Mouse (Mus musculus) forebrain, embryonic 15.5 days (tissue): Measurements from ENCODE around the gene Rnd2. TPM values are rescaled to one million over a fixed set of nuclear protein-coding genes. Genes with fewer than 3 reads are reported as not detected.
"Not testable (repeated sequence)": the region's sequence is repeated elsewhere in the genome, so short reads cannot be mapped to it uniquely, and the experiment has no call there.

ENCODE experiments used
- ATAC-seq: fragments of 200-750 bp; cut with Nextera tagmentation; replicated peaks from 2 replicates; pipeline ENCODE4 v1.8.0; 2017; ENCODE audit warnings: mild to moderate bottlenecking, moderate TSS enrichment, moderate library complexity
- H3K27ac ChIP-seq: fragments of 300-500 bp; sonication (generic); replicated peaks from 2 replicates; pipeline ENCODE4 v1.5.1; 2015; ENCODE audit warnings: mild to moderate bottlenecking, inconsistent platforms
- H3K27me3 ChIP-seq: fragments of 300-500 bp; sonication (generic); 2 replicates; pipeline ENCODE4 v1.6.1; 2015; ENCODE audit warnings: inconsistent platforms
- H3K36me3 ChIP-seq: fragments of 300-500 bp; sonication (generic); 2 replicates; pipeline ENCODE4 v1.6.1; 2015; ENCODE audit warnings: mild to moderate bottlenecking, inconsistent platforms
- H3K4me1 ChIP-seq: fragments of 300-500 bp; sonication (generic); 2 replicates; pipeline ENCODE4 v1.6.1; 2015; ENCODE audit warnings: inconsistent platforms
- H3K4me2 ChIP-seq: fragments of 300-500 bp; sonication (generic); replicated peaks from 2 replicates; pipeline ENCODE4 v1.6.1; 2015; ENCODE audit warnings: mild to moderate bottlenecking, inconsistent platforms
- H3K4me3 ChIP-seq: fragments of 300-500 bp; sonication (generic); 2 replicates; pipeline ENCODE4 v1.5.1; 2015; ENCODE audit warnings: mild to moderate bottlenecking, inconsistent platforms
- H3K9ac ChIP-seq: fragments of 300-500 bp; sonication (generic); replicated peaks from 2 replicates; pipeline ENCODE4 v1.6.1; 2015; ENCODE audit warnings: mild to moderate bottlenecking, inconsistent platforms
- H3K9me3 ChIP-seq: fragments of 300-500 bp; sonication (generic); 2 replicates; pipeline ENCODE4 v1.6.1; 2016; ENCODE audit warnings: inconsistent platforms
- WGBS: fragments of 180-500 bp; shearing (Covaris S2); methylation state at CpG from one replicate; pipeline ENCODE4 v1.1.7; 2015; ENCODE audit warnings: mixed read lengths; 5-methylcytosine and 5-hydroxymethylcytosine counted together
- polyA plus RNA-seq: library from polyadenylated mRNA; unstranded; fragments of >200 nt; fragmentation: Nextera tagmentation; extraction: Ambion mirVana; gene quantifications from 2 replicates; pipeline ENCODE4 v1.2.1, GENCODE M21; 2015

Rnd2 gene
- polyA plus RNA-seq, 1 experiment from 2014 or later: 121 TPM

- not testable (repeated sequence) for ATAC-seq, H3K27me3 ChIP-seq, H3K4me2 ChIP-seq, H3K4me3 ChIP-seq, H3K36me3 ChIP-seq, H3K9ac ChIP-seq, H3K27ac ChIP-seq, H3K9me3 ChIP-seq
- H3K4me1 ChIP-seq: peaks cover 51% of the 10 kb centered on the region
- WGBS: 93% methylated on average over 1 of the region's 1 CpGs
These were observed 8.9 kb downstream of the Rnd2 start for GRCm38 (mm10) chr11:101473686-101474085.

DNA sequence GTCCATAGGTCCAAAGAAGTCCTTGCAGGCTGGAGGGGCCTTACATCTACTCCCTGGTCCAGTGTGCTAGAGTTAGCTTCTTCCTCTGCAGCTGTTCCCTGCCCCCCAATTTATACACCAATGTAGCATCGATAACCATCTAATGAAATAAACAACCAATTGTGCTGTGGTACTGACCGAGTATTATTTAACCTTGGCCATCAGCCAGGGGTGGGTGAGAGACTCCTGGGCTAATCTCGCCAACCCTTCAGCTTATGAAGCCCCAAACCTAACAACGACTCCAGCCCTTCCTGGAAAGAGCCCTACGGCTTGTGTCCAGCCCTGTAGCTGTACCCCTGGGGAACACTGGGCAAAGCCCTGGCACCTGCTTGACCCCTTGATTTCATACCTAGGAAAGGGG is 9.5 kb downstream of the Rnd2 start:
- Histone ChIP-seq H3K27me3 (no peaks in the 10 kb centered on the region), H3K4me1 (peaks cover 51% of the 10 kb centered on the region), H3K4me2 (no peak overlapping the region), H3K27ac (no peak overlapping the region), H3K36me3 (no peaks in the 10 kb centered on the region), H3K9me3 (no peaks in the 10 kb centered on the region), H3K9ac (no peak overlapping the region), H3K4me3 (no peak overlapping the region)
- WGBS: 42% methylated on average over 5 of the region's 5 CpGs
- no peak for ATAC-seq

GRCm38 (mm10) chr11:101476361-101476760 is 11.6 kb downstream of the Rnd2 start:
- H3K9me3 ChIP-seq, H3K27me3 ChIP-seq, H3K9ac ChIP-seq, H3K4me3 ChIP-seq, H3K4me2 ChIP-seq, ATAC-seq, H3K36me3 ChIP-seq: not testable (repeated sequence)
- H3K4me1 ChIP-seq: peaks cover 48% of the 10 kb centered on the region
- 76% methylated on average over 4 of the region's 4 CpGs for WGBS
- 0 out of 2 replicates have a peak overlapping the region, but pooled peaks have one; percentile 93 for H3K27ac ChIP-seq

DNA sequence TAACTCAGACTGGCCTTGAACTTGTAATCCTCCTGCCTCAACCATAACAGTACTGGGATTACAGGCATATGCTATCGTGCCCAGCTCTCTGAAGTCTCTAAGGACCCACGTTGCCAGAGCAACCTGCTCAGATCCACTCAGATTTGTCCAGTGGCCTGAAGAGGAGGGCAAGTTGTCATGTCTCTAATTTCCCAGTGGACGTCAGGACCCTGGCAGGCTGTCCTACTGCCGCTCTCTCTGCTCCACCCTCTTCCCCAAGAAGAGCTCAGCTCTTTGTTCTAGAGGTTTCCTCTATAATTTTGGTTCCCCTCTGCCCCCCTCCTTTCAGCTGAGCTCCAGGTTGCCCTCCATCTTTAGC is 12.4 kb downstream of the Rnd2 start:
- no peak overlapping the region for H3K9ac ChIP-seq
- no peaks in the 10 kb centered on the region for H3K9me3 ChIP-seq
- ATAC-seq: peak; percentile 60
- no peaks in the 10 kb centered on the region for H3K27me3 ChIP-seq
- 13% methylated on average over 4 of the region's 4 CpGs for WGBS
- no peak overlapping the region for H3K4me3 ChIP-seq
- H3K36me3 ChIP-seq: no peaks in the 10 kb centered on the region
- peaks cover 42% of the 10 kb centered on the region for H3K4me1 ChIP-seq
- H3K27ac ChIP-seq: peak overlapping the region; percentile 93
- no peak overlapping the region for H3K4me2 ChIP-seq

- H3K27me3 ChIP-seq: no peaks in the 10 kb centered on the region
- H3K9ac ChIP-seq: no peak overlapping the region
- no peak overlapping the region for H3K4me3 ChIP-seq
- 11% methylated on average over 10 of the region's 10 CpGs for WGBS
- ATAC-seq: peak; percentile 94
- H3K36me3 ChIP-seq: no peaks in the 10 kb centered on the region
- H3K27ac ChIP-seq: peak overlapping the region; percentile 93
- no peak overlapping the region for H3K4me2 ChIP-seq
- H3K4me1 ChIP-seq: peaks cover 37% of the 10 kb centered on the region
- H3K9me3 ChIP-seq: no peaks in the 10 kb centered on the region
These were observed 12.9 kb downstream of the Rnd2 start for GRCm38 (mm10) chr11:101477552-101478211.

DNA sequence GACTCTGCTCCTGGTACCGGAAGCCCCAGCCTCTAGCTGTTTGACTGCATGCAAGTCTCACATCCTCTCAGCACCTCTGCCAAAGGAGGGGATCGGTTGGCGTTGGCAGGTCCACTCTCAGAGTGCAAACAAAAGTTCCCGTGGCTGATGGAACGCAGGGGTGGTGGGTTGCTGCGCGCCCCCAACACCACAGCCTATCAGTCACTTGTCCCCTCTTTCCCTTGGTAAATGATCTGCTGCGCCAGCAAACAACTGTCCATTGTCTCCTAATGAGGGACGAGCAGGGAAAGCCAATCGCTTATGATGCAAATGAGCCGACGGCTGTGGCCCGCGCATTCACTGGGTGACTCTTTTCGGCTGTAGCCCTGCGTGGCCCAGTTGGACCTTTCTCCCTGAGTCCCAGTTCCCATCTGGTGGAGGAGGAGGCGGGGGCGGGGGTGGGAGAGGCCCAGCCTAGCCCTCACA is 14.4 kb downstream of the Rnd2 start:
- ATAC-seq: no peak
- Histone ChIP-seq H3K27ac (peak overlapping the region; percentile 93), H3K4me3 (no peak overlapping the region)

GRCm38 (mm10) chr11:101480912-101481311 is 16.1 kb downstream of the Rnd2 start:
- no peaks in the 10 kb centered on the region for H3K9me3 ChIP-seq
- no peak overlapping the region for H3K9ac ChIP-seq
- WGBS: 78% methylated on average over 6 of the region's 6 CpGs
- H3K27ac ChIP-seq: no peak overlapping the region
- ATAC-seq: no peak
- peaks cover 39% of the 10 kb centered on the region for H3K4me1 ChIP-seq
- H3K27me3 ChIP-seq: no peaks in the 10 kb centered on the region
- no peak overlapping the region for H3K4me3 ChIP-seq
- H3K36me3 ChIP-seq: no peaks in the 10 kb centered on the region
- H3K4me2 ChIP-seq: no peak overlapping the region

More for the DNA sequence above, 14.4 kb downstream of the Rnd2 start:
- no peaks in the 10 kb centered on the region for H3K27me3 ChIP-seq
- no peaks in the 10 kb centered on the region for H3K36me3 ChIP-seq
- no peak overlapping the region for H3K9ac ChIP-seq
- no peaks in the 10 kb centered on the region for H3K9me3 ChIP-seq
- peak overlapping the region; percentile 22 for H3K4me2 ChIP-seq
- peaks cover 37% of the 10 kb centered on the region for H3K4me1 ChIP-seq
- WGBS: 2% methylated on average over 18 of the region's 18 CpGs

DNA sequence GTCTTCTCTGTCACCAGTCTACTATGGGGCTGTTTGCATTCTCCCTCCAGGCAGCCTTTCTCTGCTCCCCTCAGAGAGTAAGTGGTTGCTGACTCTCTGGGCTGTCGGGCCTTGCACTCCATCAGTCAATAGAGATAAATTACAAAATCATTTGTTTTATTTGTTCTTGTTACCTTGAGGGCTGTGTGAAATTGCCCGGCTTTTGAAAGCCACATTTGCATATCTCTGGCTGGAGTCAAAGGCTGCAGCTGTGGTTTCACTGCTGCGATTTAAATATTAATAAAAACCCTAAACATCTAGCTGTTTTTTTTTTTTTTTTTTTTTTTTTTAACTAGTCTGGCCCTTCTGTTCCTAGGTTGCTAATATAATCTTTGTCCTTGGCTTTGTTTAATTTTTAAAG is 19.0 kb downstream of the Rnd2 start:
- Histone ChIP-seq H3K9me3 (no peaks in the 10 kb centered on the region), H3K27ac (peak overlapping the region; percentile 65), H3K27me3 (no peaks in the 10 kb centered on the region), H3K4me3 (no peak overlapping the region), H3K36me3 (no peaks in the 10 kb centered on the region), H3K4me2 (no peak overlapping the region), H3K4me1 (peaks cover 23% of the 10 kb centered on the region), H3K9ac (no peak overlapping the region)
- ATAC-seq: no peak; the same call in 1 of the 2 replicates
- 28% methylated on average over 3 of the region's 3 CpGs for WGBS

DNA sequence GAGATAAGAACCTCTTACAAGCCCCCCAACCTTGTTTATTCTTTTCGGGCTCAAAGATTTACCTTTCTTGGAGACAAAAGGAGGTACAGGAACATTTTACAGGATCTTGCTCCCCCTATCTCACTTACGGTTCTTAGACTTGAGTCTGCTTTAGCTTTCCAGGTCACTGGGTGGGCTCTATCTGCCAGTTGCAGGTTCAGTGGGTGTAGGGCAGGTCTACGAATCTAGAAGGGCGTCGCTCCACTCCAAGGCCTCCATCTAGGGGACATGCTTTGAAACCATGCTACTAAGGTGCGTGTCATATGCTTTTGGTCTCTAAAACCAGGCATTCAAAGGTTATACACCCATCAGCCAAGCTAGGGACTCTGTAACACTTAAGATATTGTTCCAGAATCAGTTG is 19.4 kb downstream of the Rnd2 start:
- Histone ChIP-seq H3K27me3 (no peaks in the 10 kb centered on the region), H3K9me3 (no peaks in the 10 kb centered on the region), H3K4me3 (no peak overlapping the region), H3K27ac (peak overlapping the region; percentile 65), H3K4me2 (no peak overlapping the region), H3K9ac (no peak overlapping the region), H3K36me3 (no peaks in the 10 kb centered on the region), H3K4me1 (peaks cover 19% of the 10 kb centered on the region)
- WGBS: 74% methylated on average over 6 of the region's 6 CpGs
- no peak for ATAC-seq

DNA sequence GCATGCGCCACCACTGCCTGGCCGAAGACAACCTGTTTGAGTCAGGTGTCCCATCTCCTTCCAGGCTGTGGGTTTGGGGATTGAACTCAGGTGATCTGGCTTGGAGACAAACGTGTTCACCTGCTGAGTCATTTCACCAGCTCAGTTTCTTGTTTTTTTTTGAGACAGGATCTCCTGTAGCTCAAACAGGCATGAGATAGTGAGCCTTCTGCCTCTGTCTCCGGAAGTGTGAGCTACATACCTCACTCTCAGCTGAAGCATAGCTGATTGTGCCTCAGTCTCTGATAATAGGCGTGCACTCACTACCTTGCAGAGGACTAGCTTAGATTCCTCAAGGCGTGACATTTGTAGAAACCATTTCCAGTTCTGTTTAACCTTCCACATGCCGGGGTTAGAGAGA is 20.0 kb downstream of the Rnd2 start:
- Histone ChIP-seq H3K9me3 (no peaks in the 10 kb centered on the region), H3K9ac (no peak overlapping the region), H3K27me3 (no peaks in the 10 kb centered on the region), H3K4me2 (no peak overlapping the region), H3K4me3 (no peak overlapping the region), H3K27ac (0 out of 2 replicates have a peak overlapping the region, but pooled peaks have one; percentile 28), H3K4me1 (peaks cover 13% of the 10 kb centered on the region), H3K36me3 (no peaks in the 10 kb centered on the region)
- no peak for ATAC-seq
- 88% methylated on average over 7 of the region's 7 CpGs for WGBS

DNA sequence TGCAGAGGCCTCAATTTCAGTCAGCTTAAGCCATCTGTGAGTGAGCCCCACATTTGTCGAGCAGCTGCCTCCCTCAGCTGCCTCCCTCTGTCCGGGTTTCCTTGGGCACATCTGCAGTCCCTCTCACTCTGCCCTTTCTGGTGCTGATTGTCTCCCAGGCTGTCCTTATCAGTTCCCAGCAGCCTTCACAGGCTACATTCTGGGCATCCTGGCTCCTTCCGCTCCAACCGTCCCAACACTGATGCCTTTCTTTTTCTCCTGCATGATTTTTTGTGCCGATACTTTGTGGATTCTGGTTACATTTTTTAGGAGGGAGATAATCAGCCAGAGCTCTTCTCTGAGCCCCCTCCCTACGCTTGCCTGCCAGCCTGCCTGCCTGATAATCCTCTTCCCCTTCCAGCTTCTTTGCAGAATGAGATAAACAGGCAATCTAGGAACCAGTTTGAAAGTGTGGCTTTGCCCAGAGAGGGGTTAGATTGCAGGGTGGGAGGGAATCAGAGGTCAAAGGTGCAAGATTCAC is 20.8 kb downstream of the Rnd2 start:
- 51% methylated on average over 6 of the region's 6 CpGs for WGBS
- no peaks in the 10 kb centered on the region for H3K9me3 ChIP-seq
- H3K27ac ChIP-seq: peak overlapping the region; percentile 67
- no peak overlapping the region for H3K4me2 ChIP-seq
- no peak overlapping the region for H3K4me3 ChIP-seq
- no peaks in the 10 kb centered on the region for H3K27me3 ChIP-seq
- H3K36me3 ChIP-seq: no peaks in the 10 kb centered on the region
- peaks cover 11% of the 10 kb centered on the region for H3K4me1 ChIP-seq
- no peak overlapping the region; the same call in 1 of the 2 replicates for H3K9ac ChIP-seq
- no peak for ATAC-seq

GRCm38 (mm10) chr11:101486126-101486525 is 21.3 kb downstream of the Rnd2 start:
- H3K4me2 ChIP-seq: no peak overlapping the region
- 78% methylated on average over 6 of the region's 6 CpGs for WGBS
- H3K27me3 ChIP-seq: no peaks in the 10 kb centered on the region
- H3K4me3 ChIP-seq: no peak overlapping the region
- no peaks in the 10 kb centered on the region for H3K9me3 ChIP-seq
- no peak overlapping the region; the same call in 1 of the 2 replicates for H3K9ac ChIP-seq
- H3K36me3 ChIP-seq: no peaks in the 10 kb centered on the region
- ATAC-seq: no peak
- peaks cover 11% of the 10 kb centered on the region for H3K4me1 ChIP-seq
- peak overlapping the region; percentile 67; the same call in 1 of the 2 replicates for H3K27ac ChIP-seq
